Mouse (Mus musculus) forebrain, embryonic 11.5 days (tissue): Measurements from ENCODE around the gene R3hdm2. TPM values are rescaled to one million over a fixed set of nuclear protein-coding genes. Genes with fewer than 3 reads are reported as not detected.

Experiments used
- ATAC-seq: fragments of 200-750 bp; cut with Nextera tagmentation; replicated peaks from 2 replicates; pipeline ENCODE4 v1.8.0; 2017; ENCODE audit warnings: moderate TSS enrichment; ENCODE audit not compliant: low FRiP score
- DNase-seq: peaks from one replicate; pipeline ENCODE4 v3.0.0-alpha.2; 2017; ENCODE audit warnings: low spot score
- H3K27ac ChIP-seq: fragments of 300-500 bp; sonication (generic); 2 replicates; pipeline ENCODE4 v1.5.1; 2014; ENCODE audit warnings: low read depth, low read length
- H3K27me3 ChIP-seq: fragments of 300-500 bp; sonication (generic); 2 replicates; pipeline ENCODE4 v1.6.1; 2014; ENCODE audit warnings: mild to moderate bottlenecking, low read length, mixed read lengths; ENCODE audit not compliant: control insufficient read depth, insufficient read depth
- H3K36me3 ChIP-seq: fragments of 300-500 bp; sonication (generic); 2 replicates; pipeline ENCODE4 v1.6.1; 2014; ENCODE audit warnings: mild to moderate bottlenecking, low read length, moderate library complexity, mixed read lengths; ENCODE audit not compliant: control insufficient read depth, insufficient read depth
- H3K4me1 ChIP-seq: fragments of 300-500 bp; sonication (generic); replicated peaks from 2 replicates; pipeline ENCODE4 v1.6.1; 2014; ENCODE audit warnings: low read length, mixed read lengths; ENCODE audit not compliant: control insufficient read depth, insufficient read depth
- H3K4me2 ChIP-seq: fragments of 300-500 bp; sonication (generic); 2 replicates; pipeline ENCODE4 v1.6.1; 2014; ENCODE audit warnings: low read depth, mild to moderate bottlenecking, low read length, moderate library complexity, mixed read lengths; ENCODE audit not compliant: severe bottlenecking
- H3K4me3 ChIP-seq: fragments of 300-500 bp; sonication (generic); 2 replicates; pipeline ENCODE4 v1.5.1; 2014; ENCODE audit warnings: low read depth, low read length
- H3K9ac ChIP-seq: fragments of 300-500 bp; sonication (generic); 2 replicates; pipeline ENCODE4 v1.6.1; 2014; ENCODE audit warnings: low read length
- H3K9me3 ChIP-seq: fragments of 300-500 bp; sonication (generic); 2 replicates; pipeline ENCODE4 v1.6.1; 2016; ENCODE audit warnings: low read length, mixed read lengths; ENCODE audit not compliant: control insufficient read depth
- WGBS: fragments of 180-500 bp; shearing (Covaris S2); extraction: QIAGEN DNeasy Blood & Tissue Kit; methylation state at CpG from one replicate; pipeline ENCODE4 v1.1.7; 2014; 5-methylcytosine and 5-hydroxymethylcytosine counted together
- polyA plus RNA-seq: library from polyadenylated mRNA; unstranded; fragments of >200 nt; fragmentation: Nextera tagmentation; extraction: Ambion mirVana; gene quantifications from 2 replicates; pipeline ENCODE4 v1.2.1, GENCODE M21; 2014

R3hdm2 gene
- polyA plus RNA-seq, 1 experiment from 2014 or later, result 44.6 TPM

DNA sequence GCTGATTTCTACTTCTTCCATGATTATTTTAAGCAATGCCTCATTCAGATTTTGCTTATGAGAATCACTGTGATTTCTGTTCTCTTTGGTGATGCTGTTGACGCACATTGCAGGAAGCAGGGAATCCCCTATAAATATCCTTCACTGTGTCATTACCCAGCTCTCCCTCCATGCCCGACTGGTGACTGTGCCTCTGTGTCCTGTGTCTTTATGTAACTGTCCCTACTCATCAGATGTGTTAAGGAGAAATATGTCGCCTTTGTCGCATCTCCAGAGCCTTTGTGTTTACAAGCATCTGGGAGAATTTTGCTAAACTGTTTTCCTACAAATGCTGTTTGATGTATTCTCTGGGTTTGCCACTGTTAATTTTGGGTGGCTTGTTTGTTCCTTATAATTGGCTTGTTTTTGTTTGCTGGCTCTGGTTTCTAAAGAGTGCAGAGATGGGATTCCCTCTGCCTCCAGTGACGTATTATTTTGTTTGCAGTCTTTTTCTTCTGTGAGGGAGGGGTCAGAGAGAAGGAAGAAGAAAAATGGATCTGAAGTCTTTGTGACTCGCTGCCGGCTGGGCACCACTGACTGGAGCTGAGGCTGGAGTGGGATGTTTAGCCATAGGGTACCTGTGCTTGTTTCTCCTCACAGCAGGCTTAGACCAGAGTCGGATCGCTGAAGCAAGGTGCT, 40.7 kb downstream of the R3hdm2 start:
- Histone ChIP-seq H3K36me3 (no peaks in the 10 kb centered on the region), H3K27ac (0 out of 2 replicates have a peak overlapping the region, but pooled peaks have one; percentile 38), H3K4me2 (peak overlapping the region; percentile 26; the same call in 1 of the 2 replicates), H3K4me1 (peaks cover 7% of the 10 kb centered on the region; the same call in 1 of the 2 replicates), H3K27me3 (no peaks in the 10 kb centered on the region), H3K4me3 (no peak overlapping the region), H3K9ac (no peak overlapping the region), H3K9me3 (no peaks in the 10 kb centered on the region)
- DNase-seq, result no peak
- ATAC-seq, result no peak
- 7% methylated on average over 9 of the region's 9 CpGs for WGBS

DNA sequence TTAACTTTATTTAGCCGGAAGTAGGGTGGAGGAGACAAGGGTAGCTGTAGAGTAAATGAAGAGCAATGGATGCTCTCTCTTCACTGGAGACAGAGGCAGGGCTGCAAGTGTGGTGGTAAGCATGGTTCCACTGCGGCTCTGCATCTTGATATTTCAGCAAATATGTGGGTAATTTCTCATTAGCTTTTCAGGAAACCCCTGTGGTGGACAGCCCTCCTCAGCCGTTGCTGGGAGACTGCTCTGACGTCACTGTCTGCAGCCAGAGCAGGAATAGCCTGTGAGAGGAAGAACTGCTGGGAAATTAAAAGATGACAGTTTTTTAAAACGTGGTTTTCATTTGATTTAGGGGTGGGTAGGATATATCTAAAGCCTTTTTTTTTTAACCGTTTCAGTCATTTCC, 41.9 kb downstream of the R3hdm2 start:
- ATAC-seq (0 out of 2 replicates have a peak, but pooled peaks have one; percentile 47), DNase-seq (peak; percentile 60)
- Histone ChIP-seq H3K27ac (no peak overlapping the region), H3K9ac (no peak overlapping the region), H3K9me3 (no peaks in the 10 kb centered on the region), H3K27me3 (no peaks in the 10 kb centered on the region), H3K4me1 (peaks cover 13% of the 10 kb centered on the region; the same call in 1 of the 2 replicates), H3K36me3 (no peaks in the 10 kb centered on the region), H3K4me3 (no peak overlapping the region), H3K4me2 (no peak overlapping the region)
- 26% methylated on average over 6 of the region's 6 CpGs for WGBS

DNA sequence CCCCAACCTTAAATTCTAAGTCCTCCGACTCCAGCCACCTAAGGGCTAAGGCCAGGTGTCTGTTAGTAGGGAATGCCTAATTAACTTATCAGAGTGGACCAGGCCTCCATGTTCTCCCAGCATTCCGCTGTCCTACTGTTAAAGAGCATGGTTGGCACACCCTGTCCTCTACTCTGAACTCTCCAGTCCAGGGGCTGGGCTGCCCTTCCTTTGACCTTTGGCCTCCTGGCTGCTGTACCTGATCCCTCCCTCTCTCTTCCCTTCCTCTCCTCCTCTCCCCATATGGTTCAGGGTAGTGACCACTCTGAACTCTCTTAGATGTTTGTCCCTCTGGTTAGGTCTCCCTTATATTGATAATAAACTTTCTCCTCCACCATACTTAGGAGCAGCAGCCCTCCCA, 45.7 kb downstream of the R3hdm2 start:
- Histone ChIP-seq H3K4me2 (no peak overlapping the region), H3K9ac (no peak overlapping the region), H3K36me3 (no peaks in the 10 kb centered on the region), H3K4me1 (peaks cover 10% of the 10 kb centered on the region; the same call in 1 of the 2 replicates), H3K4me3 (no peak overlapping the region), H3K9me3 (no peaks in the 10 kb centered on the region), H3K27me3 (no peaks in the 10 kb centered on the region), H3K27ac (no peak overlapping the region)
- 95% methylated on average over 2 of the region's 2 CpGs for WGBS
- ATAC-seq, result no peak
- no peak for DNase-seq

DNA sequence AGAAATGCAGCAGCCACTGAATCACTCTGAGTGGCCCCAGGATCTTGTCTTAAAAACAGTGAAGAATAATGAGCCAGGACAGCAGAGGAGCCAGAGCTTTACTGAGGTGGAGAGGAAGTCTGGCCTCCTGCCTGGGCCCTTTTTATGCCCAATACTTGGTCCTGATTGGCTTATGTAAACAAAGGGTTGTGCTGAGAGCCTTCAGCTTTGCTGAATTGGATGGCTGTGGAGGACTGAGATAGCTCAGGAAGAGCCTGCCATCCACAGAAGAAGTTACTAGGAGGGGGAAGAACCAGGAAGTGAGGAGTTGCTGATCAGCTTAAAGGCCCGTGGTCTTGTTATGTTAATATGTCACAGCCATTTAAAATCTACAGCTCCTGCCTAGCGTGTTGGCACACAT, 46.5 kb downstream of the R3hdm2 start:
- no peaks in the 10 kb centered on the region for H3K27me3 ChIP-seq
- H3K36me3 ChIP-seq, result no peaks in the 10 kb centered on the region
- no peak overlapping the region for H3K4me3 ChIP-seq
- DNase-seq (no peak), ATAC-seq (no peak; the same call in 1 of the 2 replicates)
- H3K9me3 ChIP-seq, result no peaks in the 10 kb centered on the region
- H3K4me1 ChIP-seq, result peaks cover 6% of the 10 kb centered on the region; the same call in 1 of the 2 replicates
- no peak overlapping the region for H3K4me2 ChIP-seq
- H3K9ac ChIP-seq, result 0 out of 2 replicates have a peak overlapping the region, but pooled peaks have one; percentile 16
- peak overlapping the region; percentile 6; the same call in 1 of the 2 replicates for H3K27ac ChIP-seq
- 16% methylated on average over 2 of the region's 2 CpGs for WGBS

- H3K9me3 ChIP-seq, result no peaks in the 10 kb centered on the region
- H3K4me3 ChIP-seq, result no peak overlapping the region
- no peak for ATAC-seq
- no peak for DNase-seq
- 79% methylated on average over 1 of the region's 1 CpGs for WGBS
- H3K4me2 ChIP-seq, result no peak overlapping the region
- H3K27me3 ChIP-seq, result no peaks in the 10 kb centered on the region
- H3K27ac ChIP-seq, result 0 out of 2 replicates have a peak overlapping the region, but pooled peaks have one; percentile 6
- H3K4me1 ChIP-seq, result peaks cover 6% of the 10 kb centered on the region; the same call in 1 of the 2 replicates
- no peak overlapping the region for H3K9ac ChIP-seq
- H3K36me3 ChIP-seq, result no peaks in the 10 kb centered on the region
Observed at GRCm38 (mm10) chr10:127427107-127427506, 47.0 kb downstream of the R3hdm2 start.

- Histone ChIP-seq H3K4me3 (no peak overlapping the region), H3K27me3 (no peaks in the 10 kb centered on the region), H3K4me1 (peaks cover 6% of the 10 kb centered on the region; the same call in 1 of the 2 replicates), H3K27ac (no peak overlapping the region), H3K9me3 (no peaks in the 10 kb centered on the region), H3K4me2 (no peak overlapping the region), H3K9ac (no peak overlapping the region), H3K36me3 (no peaks in the 10 kb centered on the region)
- no peak for DNase-seq
- no peak for ATAC-seq
- WGBS, result 100% methylated on average over 1 of the region's 1 CpGs
Observed at GRCm38 (mm10) chr10:127427987-127428386, 47.9 kb downstream of the R3hdm2 start.

DNA sequence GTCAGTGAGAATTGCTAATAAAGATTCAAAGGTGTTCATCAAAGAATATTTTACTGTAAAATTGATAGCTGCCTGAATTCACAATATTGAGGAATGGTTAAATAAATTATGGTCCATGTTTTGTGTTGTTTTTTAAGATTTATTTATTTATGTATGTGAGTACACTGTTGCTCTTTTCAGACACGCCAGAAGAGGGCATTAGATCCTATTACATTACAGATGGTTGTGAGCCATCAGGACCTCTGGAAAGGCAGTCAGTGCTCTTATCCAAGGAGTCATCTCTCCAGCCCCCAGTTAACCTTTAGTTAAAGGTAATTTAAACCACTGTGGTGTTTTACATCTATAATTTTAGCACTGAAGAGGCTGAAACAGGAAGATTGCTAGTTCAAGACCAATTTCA, 49.4 kb downstream of the R3hdm2 start:
- no peak overlapping the region for H3K4me3 ChIP-seq
- no peak for DNase-seq
- no peak overlapping the region for H3K9ac ChIP-seq
- no peaks in the 10 kb centered on the region for H3K36me3 ChIP-seq
- no peaks in the 10 kb centered on the region for H3K27me3 ChIP-seq
- no peaks in the 10 kb centered on the region for H3K9me3 ChIP-seq
- 79% methylated on average over 1 of the region's 1 CpGs for WGBS
- H3K27ac ChIP-seq, result no peak overlapping the region
- H3K4me2 ChIP-seq, result no peak overlapping the region
- no peak for ATAC-seq
- peaks cover 6% of the 10 kb centered on the region; the same call in 1 of the 2 replicates for H3K4me1 ChIP-seq

DNA sequence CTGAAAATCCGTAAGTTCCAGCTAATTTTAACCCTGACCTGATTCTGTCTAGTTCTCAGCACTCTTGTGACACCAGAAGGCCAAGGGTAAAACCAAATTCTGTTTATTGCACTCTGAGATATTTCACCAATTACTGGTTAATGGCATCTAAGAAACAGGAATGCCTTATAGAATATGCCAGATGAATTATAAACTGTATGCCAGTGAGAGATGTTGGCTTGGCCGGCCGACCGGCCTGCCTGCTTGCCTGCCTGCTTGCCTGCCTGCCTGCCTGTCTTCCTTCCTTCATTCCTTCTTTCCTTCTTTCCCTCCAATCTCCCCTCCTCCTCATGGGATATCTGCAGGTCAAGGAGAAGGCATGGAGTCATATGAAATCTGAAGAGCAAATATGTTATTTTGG, 52.3 kb downstream of the R3hdm2 start:
- 94% methylated on average over 4 of the region's 4 CpGs for WGBS
- H3K9ac ChIP-seq, result no peak overlapping the region

More for the DNA sequence above, 52.3 kb downstream of the R3hdm2 start:
- no peaks in the 10 kb centered on the region for H3K36me3 ChIP-seq
- H3K27me3 ChIP-seq, result no peaks in the 10 kb centered on the region
- no peaks in the 10 kb centered on the region for H3K9me3 ChIP-seq
- no peak for DNase-seq
- H3K4me2 ChIP-seq, result no peak overlapping the region
- H3K4me1 ChIP-seq, result no peaks in the 10 kb centered on the region
- H3K4me3 ChIP-seq, result no peak overlapping the region
- no peak for ATAC-seq
- H3K27ac ChIP-seq, result no peak overlapping the region
